Mouse (Mus musculus): ENCODE measurements around the gene Prrg2. TPM values are rescaled to one million over a fixed set of nuclear protein-coding genes. Genes with fewer than 3 reads are reported as not detected.

Prrg2 gene
- polyA plus RNA-seq, 1 experiment, result 14.0 TPM

DNA sequence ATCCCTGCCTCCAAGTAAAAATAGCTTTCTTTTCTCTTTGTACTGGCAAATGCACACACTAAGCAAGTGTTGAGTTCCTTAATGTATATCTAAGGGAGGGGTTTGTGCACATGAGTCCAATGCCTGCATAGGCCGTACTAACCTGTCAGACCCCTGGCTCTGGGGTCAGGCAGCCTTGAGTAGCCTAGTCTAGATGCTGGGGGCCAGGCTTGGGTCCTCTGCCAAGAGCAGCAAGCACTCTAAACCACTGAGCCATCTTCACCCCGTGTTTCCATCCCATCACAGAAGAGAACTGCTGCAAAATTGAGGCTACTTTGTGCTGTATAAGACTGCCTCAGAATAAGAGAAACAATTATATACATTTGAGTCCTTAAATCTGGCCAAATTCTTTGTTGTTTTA is 15.4 kb upstream of the Prrg2 start:
- TF ChIP-seq USF1 (IDR thresholded peaks at IDR 0.05; ENCODE audit: low read depth), result no peak
- TF ChIP-seq MYOD1 (IDR thresholded peaks at IDR 0.05; ENCODE audit: control insufficient read depth, insufficient read length, low read depth), result no peak
- no peak for TF ChIP-seq CTCF (IDR thresholded peaks at IDR 0.05; ENCODE audit: control insufficient read depth, insufficient read depth, insufficient read length)
- TF ChIP-seq CEBPB (IDR thresholded peaks at IDR 0.05; ENCODE audit: low read depth), result no peak
- TF ChIP-seq MYOG (IDR thresholded peaks at IDR 0.05; ENCODE audit: control insufficient read depth, extremely low read depth, insufficient read length), result no peak
- TF ChIP-seq MAX (IDR thresholded peaks at IDR 0.05), result no peak
- no peak for TF ChIP-seq FOSL1 (IDR thresholded peaks at IDR 0.05; ENCODE audit: insufficient read depth, low read length, poor library complexity, severe bottlenecking)
- Histone ChIP-seq H3ac (ENCODE audit: control insufficient read depth, insufficient read length, low read depth) (no peak overlapping the region), H3K79me2 (ENCODE audit: control insufficient read depth, insufficient read depth) (peaks cover 15% of the 10 kb centered on the region), H3K4me3 (ENCODE audit: insufficient read depth, poor library complexity, severe bottlenecking) (no peak overlapping the region), H3K79me3 (ENCODE audit: low read depth) (peaks cover 6% of the 10 kb centered on the region), H3K36me3 (ENCODE audit: control insufficient read depth, insufficient read depth) (peaks cover 10% of the 10 kb centered on the region), H3K27me3 (ENCODE audit: control insufficient read depth, insufficient read depth, insufficient read length) (no peaks in the 10 kb centered on the region)

GRCm38 (mm10) chr7:45077322-45077721 is 14.8 kb upstream of the Prrg2 start:
- Histone ChIP-seq H3ac (ENCODE audit: control insufficient read depth, insufficient read length, low read depth) (no peak overlapping the region), H3K79me2 (ENCODE audit: control insufficient read depth, insufficient read depth) (peaks cover 19% of the 10 kb centered on the region), H3K4me3 (ENCODE audit: insufficient read depth, poor library complexity, severe bottlenecking) (no peak overlapping the region), H3K27me3 (ENCODE audit: control insufficient read depth, insufficient read depth, insufficient read length) (no peaks in the 10 kb centered on the region), H3K36me3 (ENCODE audit: control insufficient read depth, insufficient read depth) (peaks cover 10% of the 10 kb centered on the region), H3K79me3 (ENCODE audit: low read depth) (peaks cover 8% of the 10 kb centered on the region)
- no peak for TF ChIP-seq MYOG (IDR thresholded peaks at IDR 0.05; ENCODE audit: control insufficient read depth, extremely low read depth, insufficient read length)
- TF ChIP-seq USF1 (IDR thresholded peaks at IDR 0.05; ENCODE audit: low read depth), result no peak
- no peak for TF ChIP-seq FOSL1 (IDR thresholded peaks at IDR 0.05; ENCODE audit: insufficient read depth, low read length, poor library complexity, severe bottlenecking)
- no peak for TF ChIP-seq MAX (IDR thresholded peaks at IDR 0.05)
- TF ChIP-seq CTCF (IDR thresholded peaks at IDR 0.05; ENCODE audit: control insufficient read depth, insufficient read depth, insufficient read length), result no peak
- no peak for TF ChIP-seq MYOD1 (IDR thresholded peaks at IDR 0.05; ENCODE audit: control insufficient read depth, insufficient read length, low read depth)
- TF ChIP-seq CEBPB (IDR thresholded peaks at IDR 0.05; ENCODE audit: low read depth), result no peak

DNA sequence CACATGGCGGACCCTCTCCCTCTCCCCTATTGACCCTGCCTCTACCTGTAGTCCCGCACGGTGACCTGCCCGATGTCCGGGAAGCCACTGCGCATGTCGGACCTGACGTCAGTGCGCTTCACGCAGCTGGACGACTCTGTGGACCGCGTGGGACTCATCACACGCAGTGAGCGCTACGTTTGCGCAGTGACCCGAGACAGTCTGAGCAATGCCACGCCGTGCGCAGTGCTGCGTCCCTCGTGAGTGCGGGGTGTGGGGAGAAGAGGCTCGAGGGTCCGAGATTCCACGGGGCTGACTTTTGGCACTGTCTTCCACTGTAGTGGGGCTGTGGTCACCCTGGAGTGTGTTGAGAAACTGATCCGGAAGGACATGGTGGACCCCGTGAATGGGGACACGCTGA is 14.0 kb upstream of the Prrg2 start:
- Histone ChIP-seq H3K4me3 (ENCODE audit: insufficient read depth, poor library complexity, severe bottlenecking) (no peak overlapping the region), H3K36me3 (ENCODE audit: control insufficient read depth, insufficient read depth) (peaks cover 10% of the 10 kb centered on the region), H3ac (ENCODE audit: control insufficient read depth, insufficient read length, low read depth) (no peak overlapping the region)

GRCm38 (mm10) chr7:45075405-45075804 is 12.9 kb upstream of the Prrg2 start:
- H3K27me3 ChIP-seq (ENCODE audit: control insufficient read depth, insufficient read depth, insufficient read length), result no peaks in the 10 kb centered on the region
- H3K36me3 ChIP-seq (ENCODE audit: control insufficient read depth, insufficient read depth), result peaks cover 10% of the 10 kb centered on the region
- TF ChIP-seq MYOG (IDR thresholded peaks at IDR 0.05; ENCODE audit: control insufficient read depth, extremely low read depth, insufficient read length), result no peak
- TF ChIP-seq MYOD1 (IDR thresholded peaks at IDR 0.05; ENCODE audit: control insufficient read depth, insufficient read length, low read depth), result peak; percentile 47
- no peak for TF ChIP-seq CEBPB (IDR thresholded peaks at IDR 0.05; ENCODE audit: low read depth)
- TF ChIP-seq MAX (IDR thresholded peaks at IDR 0.05), result no peak
- peak overlapping the region; percentile 37 for H3ac ChIP-seq (ENCODE audit: control insufficient read depth, insufficient read length, low read depth)
- peaks cover 15% of the 10 kb centered on the region for H3K79me3 ChIP-seq (ENCODE audit: low read depth)
- H3K79me2 ChIP-seq (ENCODE audit: control insufficient read depth, insufficient read depth), result peaks cover 33% of the 10 kb centered on the region
- no peak overlapping the region for H3K4me3 ChIP-seq (ENCODE audit: insufficient read depth, poor library complexity, severe bottlenecking)

More for the DNA sequence above, 14.0 kb upstream of the Prrg2 start:
- Histone ChIP-seq H3K79me2 (ENCODE audit: control insufficient read depth, insufficient read depth) (peaks cover 23% of the 10 kb centered on the region), H3K79me3 (ENCODE audit: low read depth) (peaks cover 8% of the 10 kb centered on the region), H3K27me3 (ENCODE audit: control insufficient read depth, insufficient read depth, insufficient read length) (no peaks in the 10 kb centered on the region)
- TF ChIP-seq MYOG (IDR thresholded peaks at IDR 0.05; ENCODE audit: control insufficient read depth, extremely low read depth, insufficient read length), result no peak
- no peak for TF ChIP-seq CEBPB (IDR thresholded peaks at IDR 0.05; ENCODE audit: low read depth)
- TF ChIP-seq FOSL1 (IDR thresholded peaks at IDR 0.05; ENCODE audit: insufficient read depth, low read length, poor library complexity, severe bottlenecking), result no peak
- no peak for TF ChIP-seq MYOD1 (IDR thresholded peaks at IDR 0.05; ENCODE audit: control insufficient read depth, insufficient read length, low read depth)
- no peak for TF ChIP-seq USF1 (IDR thresholded peaks at IDR 0.05; ENCODE audit: low read depth)
- TF ChIP-seq CTCF (IDR thresholded peaks at IDR 0.05; ENCODE audit: control insufficient read depth, insufficient read depth, insufficient read length), result no peak
- no peak for TF ChIP-seq MAX (IDR thresholded peaks at IDR 0.05)

DNA sequence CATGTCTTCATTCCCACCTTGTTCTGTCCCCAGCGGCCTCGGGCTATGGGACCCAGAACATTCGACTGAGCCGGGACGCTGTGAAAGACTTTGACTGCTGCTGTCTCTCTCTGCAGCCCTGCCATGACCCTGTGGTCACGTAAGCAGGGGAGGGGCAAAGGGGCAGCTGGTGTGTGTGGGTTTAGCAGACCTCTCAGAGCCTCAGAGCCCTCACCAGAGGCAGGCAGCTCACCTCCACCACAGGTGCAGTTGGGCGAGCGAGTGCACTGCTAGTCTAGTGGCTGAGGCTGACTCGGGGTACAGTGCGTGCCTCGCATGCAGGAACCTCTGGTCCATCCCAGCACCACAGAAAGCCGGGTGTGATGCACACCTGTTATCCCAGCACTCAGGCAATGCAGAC is 11.5 kb upstream of the Prrg2 start:
- Histone ChIP-seq H3ac (ENCODE audit: control insufficient read depth, insufficient read length, low read depth) (no peak overlapping the region), H3K79me3 (ENCODE audit: low read depth) (peaks cover 25% of the 10 kb centered on the region), H3K79me2 (ENCODE audit: control insufficient read depth, insufficient read depth) (peaks cover 47% of the 10 kb centered on the region), H3K36me3 (ENCODE audit: control insufficient read depth, insufficient read depth) (peaks cover 10% of the 10 kb centered on the region), H3K27me3 (ENCODE audit: control insufficient read depth, insufficient read depth, insufficient read length) (no peaks in the 10 kb centered on the region), H3K4me3 (ENCODE audit: insufficient read depth, poor library complexity, severe bottlenecking) (no peak overlapping the region)
- TF ChIP-seq FOSL1 (IDR thresholded peaks at IDR 0.05; ENCODE audit: insufficient read depth, low read length, poor library complexity, severe bottlenecking), result no peak
- no peak for TF ChIP-seq MAX (IDR thresholded peaks at IDR 0.05)
- TF ChIP-seq CEBPB (IDR thresholded peaks at IDR 0.05; ENCODE audit: low read depth), result no peak
- TF ChIP-seq CTCF (IDR thresholded peaks at IDR 0.05; ENCODE audit: control insufficient read depth, insufficient read depth, insufficient read length), result no peak
- no peak for TF ChIP-seq USF1 (IDR thresholded peaks at IDR 0.05; ENCODE audit: low read depth)
- no peak for TF ChIP-seq MYOG (IDR thresholded peaks at IDR 0.05; ENCODE audit: control insufficient read depth, extremely low read depth, insufficient read length)
- no peak for TF ChIP-seq MYOD1 (IDR thresholded peaks at IDR 0.05; ENCODE audit: control insufficient read depth, insufficient read length, low read depth)

GRCm38 (mm10) chr7:45073171-45073707 is 10.8 kb upstream of the Prrg2 start:
- peaks cover 55% of the 10 kb centered on the region for H3K79me2 ChIP-seq (ENCODE audit: control insufficient read depth, insufficient read depth)
- H3K79me3 ChIP-seq (ENCODE audit: low read depth), result peaks cover 32% of the 10 kb centered on the region
- TF ChIP-seq MYOG (IDR thresholded peaks at IDR 0.05; ENCODE audit: control insufficient read depth, extremely low read depth, insufficient read length), result no peak
- no peak for TF ChIP-seq CEBPB (IDR thresholded peaks at IDR 0.05; ENCODE audit: low read depth)
- no peak for TF ChIP-seq MAX (IDR thresholded peaks at IDR 0.05)
- TF ChIP-seq MYOD1 (IDR thresholded peaks at IDR 0.05; ENCODE audit: control insufficient read depth, insufficient read length, low read depth), result no peak
- TF ChIP-seq CTCF (IDR thresholded peaks at IDR 0.05; ENCODE audit: control insufficient read depth, insufficient read depth, insufficient read length), result no peak
- TF ChIP-seq USF1 (IDR thresholded peaks at IDR 0.05; ENCODE audit: low read depth), result no peak
- no peak for TF ChIP-seq FOSL1 (IDR thresholded peaks at IDR 0.05; ENCODE audit: insufficient read depth, low read length, poor library complexity, severe bottlenecking)
- peaks cover 10% of the 10 kb centered on the region for H3K36me3 ChIP-seq (ENCODE audit: control insufficient read depth, insufficient read depth)
- no peaks in the 10 kb centered on the region for H3K27me3 ChIP-seq (ENCODE audit: control insufficient read depth, insufficient read depth, insufficient read length)
- no peak overlapping the region for H3K4me3 ChIP-seq (ENCODE audit: insufficient read depth, poor library complexity, severe bottlenecking)
- no peak overlapping the region for H3ac ChIP-seq (ENCODE audit: control insufficient read depth, insufficient read length, low read depth)

Data from C2C12 (cell line).